Mouse (Mus musculus): ENCODE results near the gene Gm20388.

DNA sequence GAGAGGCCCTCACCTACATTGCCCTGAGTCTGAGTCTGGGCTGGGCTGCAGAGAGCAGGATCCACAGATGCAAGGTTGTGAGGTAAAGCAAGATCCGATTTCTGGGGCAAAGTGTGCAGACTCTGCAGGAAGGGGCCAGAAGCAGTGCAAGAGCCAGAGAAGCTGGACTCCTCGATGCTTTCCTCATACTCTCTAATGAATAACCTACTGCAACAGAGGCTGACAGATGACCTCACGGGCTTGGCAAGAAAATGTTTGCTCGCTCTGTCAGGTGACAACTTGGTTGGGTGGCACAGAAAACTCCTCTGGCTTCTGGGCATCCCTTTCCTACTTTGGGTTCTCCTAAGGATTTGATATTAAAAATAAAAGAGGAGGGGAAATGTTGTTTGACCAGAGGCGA, 3794.7 kb downstream of the Gm20388 start:
- no peak for TF ChIP-seq CTCF (IDR thresholded peaks at IDR 0.05; ENCODE audit: control insufficient read depth, insufficient read depth, low read length)
- TF ChIP-seq POLR2A (IDR thresholded peaks at IDR 0.05; ENCODE audit: borderline replicate concordance, control insufficient read depth, low read depth, low read length) = no peak

Data from bone marrow, adult 2 months (tissue).